Mouse (Mus musculus): ENCODE results near the gene Olfr1270. TPM values are rescaled to one million over a fixed set of nuclear protein-coding genes. Genes with fewer than 3 reads are reported as not detected.

Olfr1270 gene
- not detected in 2 replicates for polyA plus RNA-seq (2012; rRNA removed; ENCODE audit: low replicate concordance)

GRCm38 (mm10) chr2:90152991-90153390 lies at the start of gene Olfr1270:
Gene Olfr1270 (minus strand): TSS chr2:90153091.

GRCm38 (mm10) chr2:90142196-90142595 lies 10.7 kb downstream of the Olfr1270 start, which contains the start of gene Olfr32:
Gene Olfr32 (minus strand): TSS chr2:90142296.

GRCm38 (mm10) chr2:90121312-90121711 lies 31.6 kb downstream of the Olfr1270 start, which contains the start of gene Olfr1269:
Gene Olfr1269 (minus strand): TSS chr2:90121412.

Other genes with a start within 250 kb of the Olfr1270 start
- not detected in 2 replicates for gene Olfr1258, start 225.8 kb downstream of the Olfr1270 start, polyA plus RNA-seq (2012; rRNA removed; ENCODE audit: low replicate concordance)
- gene Olfr1259, start 204.4 kb downstream of the Olfr1270 start, polyA plus RNA-seq (2012; rRNA removed; ENCODE audit: low replicate concordance): not detected in 2 replicates
- not detected in 2 replicates for gene Olfr1260, start 178.8 kb downstream of the Olfr1270 start, polyA plus RNA-seq (2012; rRNA removed; ENCODE audit: low replicate concordance)
- not detected in 2 replicates for gene Olfr1261, start 161.9 kb downstream of the Olfr1270 start, polyA plus RNA-seq (2012; rRNA removed; ENCODE audit: low replicate concordance)
- gene Olfr1262, start 152.9 kb downstream of the Olfr1270 start, polyA plus RNA-seq (2012; rRNA removed; ENCODE audit: low replicate concordance): not detected in 2 replicates
- not detected in 2 replicates for gene Olfr1263, start 141.0 kb downstream of the Olfr1270 start, polyA plus RNA-seq (2012; rRNA removed; ENCODE audit: low replicate concordance)
- gene Olfr1264, start 127.5 kb downstream of the Olfr1270 start, polyA plus RNA-seq (2012; rRNA removed; ENCODE audit: low replicate concordance): not detected in 2 replicates
- not detected in 2 replicates for gene Olfr1265, start 117.8 kb downstream of the Olfr1270 start, polyA plus RNA-seq (2012; rRNA removed; ENCODE audit: low replicate concordance)
- gene Olfr140, start 89.5 kb downstream of the Olfr1270 start, polyA plus RNA-seq (2012; rRNA removed; ENCODE audit: low replicate concordance): not detected in 2 replicates
- gene Olfr1269, start 31.7 kb downstream of the Olfr1270 start, polyA plus RNA-seq (2012; rRNA removed; ENCODE audit: low replicate concordance): not detected in 2 replicates
- not detected in 2 replicates for gene Olfr32, start 10.8 kb downstream of the Olfr1270 start, polyA plus RNA-seq (2012; rRNA removed; ENCODE audit: low replicate concordance)
- gene Olfr1506, start 71.4 kb upstream of the Olfr1270 start, polyA plus RNA-seq (2012; rRNA removed; ENCODE audit: low replicate concordance): not detected in 2 replicates
- gene Olfr142, start 104.5 kb upstream of the Olfr1270 start, polyA plus RNA-seq (2012; rRNA removed; ENCODE audit: low replicate concordance): not detected in 2 replicates
- not detected in 2 replicates for gene Olfr1271, start 117.9 kb upstream of the Olfr1270 start, polyA plus RNA-seq (2012; rRNA removed; ENCODE audit: low replicate concordance)
- not detected in 2 replicates for gene Olfr1272, start 139.8 kb upstream of the Olfr1270 start, polyA plus RNA-seq (2012; rRNA removed; ENCODE audit: low replicate concordance)
- gene Gm13769, start 169.1 kb upstream of the Olfr1270 start, polyA plus RNA-seq (2012; rRNA removed; ENCODE audit: low replicate concordance): not detected in 2 replicates
- not detected in 2 replicates for gene Olfr1274-ps, start 245.6 kb upstream of the Olfr1270 start, polyA plus RNA-seq (2012; rRNA removed; ENCODE audit: low replicate concordance)